Mouse (Mus musculus): ENCODE measurements around the gene Syn3.

DNA sequence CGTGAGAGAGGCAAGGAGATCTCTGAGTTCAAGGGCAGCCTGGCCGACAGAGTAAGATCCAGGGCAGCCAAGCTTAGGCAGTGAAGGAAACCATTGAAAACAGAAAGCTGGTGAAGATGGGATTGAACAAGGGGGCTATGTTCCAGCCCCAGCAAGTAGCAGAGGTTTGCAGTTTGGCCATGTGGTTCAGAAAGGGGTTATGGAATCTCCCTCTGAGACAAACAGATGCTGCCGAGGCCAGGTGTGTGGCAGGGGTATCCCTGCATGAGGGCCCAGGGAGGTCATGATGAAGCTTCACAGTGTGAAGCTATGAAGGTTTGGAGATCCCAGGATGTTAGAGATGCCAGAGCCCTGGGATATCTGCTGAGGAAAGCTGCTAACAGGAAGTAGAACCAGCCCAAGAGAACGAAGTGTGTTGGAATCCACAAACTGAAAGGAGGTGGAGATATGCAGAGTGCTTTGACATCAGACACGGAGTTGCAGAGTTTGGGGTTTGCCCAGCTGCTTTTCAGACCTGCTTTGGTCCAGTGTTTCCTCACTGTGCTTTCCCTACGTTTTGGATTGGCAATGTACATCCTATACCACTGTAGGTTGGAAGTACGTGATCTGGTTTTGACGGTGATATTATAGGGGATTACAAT lies 134.9 kb downstream of the Syn3 start:
- TF ChIP-seq CTCF (IDR thresholded peaks at IDR 0.05; ENCODE audit: borderline replicate concordance, insufficient read depth, low read depth, low read length) (no peak), POLR2A (IDR thresholded peaks at IDR 0.05; ENCODE audit: borderline replicate concordance, insufficient read depth, low read length) (no peak)
